Mouse (Mus musculus) CH12.LX (cell line): ENCODE data around the gene Saa4.

Source experiments
- JUND ChIP-seq: conservative IDR thresholded peaks from 2 replicates; pipeline ENCODE4 v1.6.1; 2011; ENCODE audit warnings: low read depth, low read length, improper control_type of control experiment
- MAFK ChIP-seq: IDR thresholded peaks from 2 replicates; pipeline ENCODE4 v1.6.1; 2011; ENCODE audit warnings: low read length, improper control_type of control experiment; ENCODE audit not compliant: insufficient replicate concordance
- MXI1 ChIP-seq: IDR thresholded peaks from 2 replicates; pipeline ENCODE4 v1.6.1; 2011; ENCODE audit warnings: mild to moderate bottlenecking, low read depth, low read length, improper control_type of control experiment
- POLR2A ChIP-seq: IDR thresholded peaks from 2 replicates; pipeline ENCODE4 v1.6.1; 2011; ENCODE audit warnings: low read depth, mild to moderate bottlenecking, improper control_type of control experiment, low read length

DNA sequence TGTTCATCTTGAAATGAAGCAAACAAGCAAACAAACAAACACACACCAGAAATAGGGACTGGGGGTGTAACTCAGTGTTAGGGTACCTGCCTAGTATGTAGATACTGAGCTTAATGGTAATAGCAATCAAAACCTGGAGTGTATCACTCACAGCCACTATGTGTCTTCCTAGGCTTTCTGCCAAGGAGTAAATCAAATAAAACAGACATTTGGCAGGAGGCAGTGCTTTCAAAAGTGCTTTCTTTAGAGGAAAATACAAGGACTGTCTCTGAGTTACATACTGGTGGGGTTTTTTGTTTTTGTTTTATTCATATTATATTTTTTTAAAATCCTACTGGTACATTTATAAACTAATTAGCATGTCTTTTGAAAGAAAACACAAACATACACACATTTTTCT is 35.0 kb upstream of the Saa4 start:
- TF ChIP-seq MXI1 = no peak
- no peak for TF ChIP-seq POLR2A
- no peak for TF ChIP-seq JUND
- no peak for TF ChIP-seq MAFK
